Mouse (Mus musculus) lung, embryonic 15.5 days (tissue): ENCODE measurements at regions not wholly inside any gene's neighbourhood (a gene's known extent, or its start where the extent isn't known, plus 50 kb on each side); places are given as distances from the start of the nearest gene placed in this dataset.

Experiments
- ATAC-seq: fragments of 200-750 bp; cut with Nextera tagmentation; 2 replicates; pipeline ENCODE4 v1.8.0; 2017; ENCODE audit warnings: moderate number of reproducible peaks, borderline replicate concordance; ENCODE audit not compliant: low FRiP score, low TSS enrichment; ENCODE audit errors: extremely low read depth
- H3K27ac ChIP-seq: fragments of 300-500 bp; sonication (generic); 2 replicates; pipeline ENCODE4 v1.5.1; 2015; ENCODE audit warnings: moderate library complexity, mild to moderate bottlenecking, inconsistent platforms
- H3K27me3 ChIP-seq: fragments of 300-500 bp; sonication (generic); 2 replicates; pipeline ENCODE4 v1.6.1; 2015; ENCODE audit warnings: inconsistent platforms
- H3K36me3 ChIP-seq: fragments of 300-500 bp; sonication (generic); 2 replicates; pipeline ENCODE4 v1.6.1; 2015; ENCODE audit warnings: inconsistent platforms
- H3K4me1 ChIP-seq: fragments of 300-500 bp; sonication (generic); 2 replicates; pipeline ENCODE4 v1.6.1; 2015; ENCODE audit warnings: inconsistent platforms
- H3K4me2 ChIP-seq: fragments of 300-500 bp; sonication (generic); 2 replicates; pipeline ENCODE4 v1.6.1; 2015; ENCODE audit warnings: inconsistent platforms, mild to moderate bottlenecking, moderate library complexity
- H3K4me3 ChIP-seq: fragments of 300-500 bp; sonication (generic); 2 replicates; pipeline ENCODE4 v1.5.1; 2015; ENCODE audit warnings: mild to moderate bottlenecking, inconsistent platforms
- H3K9ac ChIP-seq: fragments of 300-500 bp; sonication (generic); 2 replicates; pipeline ENCODE4 v1.6.1; 2015; ENCODE audit warnings: inconsistent platforms
- H3K9me3 ChIP-seq: fragments of 300-500 bp; sonication (generic); 2 replicates; pipeline ENCODE4 v1.6.1; 2016; ENCODE audit warnings: inconsistent platforms
- WGBS: fragments of 180-500 bp; shearing (Covaris S2); methylation state at CpG from one replicate; pipeline ENCODE4 v1.1.7; 2015; 5-methylcytosine and 5-hydroxymethylcytosine counted together

DNA sequence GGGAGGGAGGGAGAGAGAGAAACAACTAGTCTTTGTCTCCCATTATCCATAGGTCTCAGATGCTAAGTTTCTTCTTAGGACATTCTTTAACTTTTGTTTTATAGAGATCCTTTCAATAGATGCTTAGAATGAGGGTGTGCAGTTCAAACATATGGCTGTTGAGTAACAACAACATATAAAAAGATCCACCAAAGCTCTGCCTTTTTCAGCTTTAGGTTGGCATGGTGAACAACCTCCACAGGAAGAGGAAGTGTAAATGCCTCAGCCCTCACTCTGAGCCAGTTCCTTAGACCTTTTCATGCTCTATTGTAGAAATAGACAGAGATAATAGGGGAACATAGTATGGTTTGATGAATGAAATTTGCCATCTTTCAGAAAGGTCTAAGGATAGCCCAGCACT is 326.0 kb downstream of the Fam84a start:
- H3K9me3 ChIP-seq, result no peaks in the 10 kb centered on the region
- H3K9ac ChIP-seq, result no peak overlapping the region
- no peak for ATAC-seq
- no peak overlapping the region for H3K4me3 ChIP-seq
- H3K27ac ChIP-seq, result no peak overlapping the region
- H3K27me3 ChIP-seq, result no peaks in the 10 kb centered on the region
- no peaks in the 10 kb centered on the region for H3K36me3 ChIP-seq
- no peak overlapping the region for H3K4me2 ChIP-seq
- no peaks in the 10 kb centered on the region for H3K4me1 ChIP-seq

DNA sequence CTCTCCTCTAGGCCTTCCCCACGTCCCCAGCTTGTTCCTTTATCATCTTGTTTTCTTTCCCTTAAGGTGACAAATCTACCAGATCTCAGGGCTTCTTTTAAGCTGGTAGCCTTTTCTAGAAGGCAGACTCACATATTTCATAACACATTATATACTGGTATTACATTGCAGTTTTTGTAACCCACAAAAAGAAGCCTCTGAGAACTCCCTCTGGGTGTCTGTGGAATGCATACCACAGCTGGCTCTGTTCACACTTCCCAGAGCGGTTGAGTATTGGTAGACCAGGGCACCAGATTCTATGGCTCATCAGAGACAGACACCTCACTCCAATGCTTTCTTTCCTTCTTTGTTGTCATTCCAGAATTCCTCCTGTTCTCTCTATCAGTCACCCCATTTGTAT is 336.4 kb downstream of the Fam84a start:
- Histone ChIP-seq H3K9me3 (no peaks in the 10 kb centered on the region), H3K36me3 (no peaks in the 10 kb centered on the region), H3K9ac (no peak overlapping the region), H3K4me3 (no peak overlapping the region), H3K27me3 (no peaks in the 10 kb centered on the region), H3K4me1 (no peaks in the 10 kb centered on the region), H3K4me2 (no peak overlapping the region), H3K27ac (no peak overlapping the region)
- 49% methylated on average over 2 of the region's 2 CpGs for WGBS
- no peak for ATAC-seq

DNA sequence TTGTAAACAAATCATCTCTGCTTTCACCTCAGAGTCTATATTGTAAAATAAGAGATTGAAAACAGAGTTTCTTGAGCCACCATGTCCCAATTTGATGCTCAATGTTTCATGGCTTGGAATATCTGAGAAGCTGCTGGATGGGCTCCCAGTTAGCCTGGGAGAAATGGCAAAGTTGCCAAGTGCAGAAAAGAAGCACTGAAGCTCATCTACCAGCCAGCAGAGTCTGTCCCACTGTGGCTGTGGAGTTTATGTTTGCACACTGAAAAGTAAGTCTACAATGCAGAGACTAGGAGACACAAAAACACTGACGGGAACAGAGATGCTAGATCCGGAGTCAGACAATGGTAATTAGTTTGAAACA is 341.7 kb downstream of the Fam84a start:
- no peak overlapping the region for H3K27ac ChIP-seq
- 75% methylated on average over 2 of the region's 2 CpGs for WGBS
- ATAC-seq, result no peak

DNA sequence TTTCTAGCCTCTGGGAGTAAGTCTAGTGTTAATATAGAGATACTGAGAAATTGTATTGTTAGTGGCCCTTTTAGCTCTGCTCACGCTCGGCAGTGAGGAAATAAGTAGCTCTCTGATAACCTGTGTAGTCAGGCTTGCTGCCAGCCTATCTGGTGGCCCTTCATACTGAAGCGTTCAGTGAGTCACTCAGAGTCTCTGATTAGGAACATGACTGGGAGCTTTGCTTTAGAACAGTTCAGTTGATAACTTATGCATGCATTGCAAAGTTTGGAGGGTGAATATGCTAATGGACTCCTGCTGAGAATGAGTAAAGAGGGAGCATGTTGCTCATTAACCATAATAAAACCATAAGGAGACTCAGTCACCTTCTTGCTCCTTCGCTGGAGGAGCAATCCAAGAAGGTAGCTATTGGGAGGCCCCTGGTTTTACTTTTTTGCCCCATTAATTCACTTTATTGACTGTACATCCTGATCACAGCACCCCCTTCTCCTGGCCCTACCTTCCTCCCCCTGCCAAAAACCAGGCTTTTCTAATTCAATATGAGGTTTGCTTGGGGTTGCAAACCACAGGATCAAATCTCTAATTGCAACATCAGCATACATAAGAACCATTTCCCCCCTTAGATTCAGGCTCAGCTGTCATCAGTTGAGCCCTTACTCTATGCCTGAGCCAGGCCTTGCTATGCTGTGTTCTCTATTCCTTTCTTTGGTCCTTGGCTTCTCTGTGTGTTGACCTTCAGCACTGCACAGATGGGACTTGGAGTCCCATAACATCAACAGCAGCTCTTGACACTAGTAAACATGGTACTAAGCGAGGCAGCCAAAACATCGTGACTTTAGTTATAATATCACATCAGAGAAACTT is 342.3 kb downstream of the Fam84a start:
- H3K27me3 ChIP-seq, result no peaks in the 10 kb centered on the region
- no peak overlapping the region for H3K4me2 ChIP-seq
- 63% methylated on average over 6 of the region's 6 CpGs for WGBS
- H3K27ac ChIP-seq, result no peak overlapping the region
- H3K4me1 ChIP-seq, result no peaks in the 10 kb centered on the region
- no peaks in the 10 kb centered on the region for H3K36me3 ChIP-seq
- no peak overlapping the region for H3K9ac ChIP-seq
- ATAC-seq, result no peak
- no peak overlapping the region for H3K4me3 ChIP-seq
- no peaks in the 10 kb centered on the region for H3K9me3 ChIP-seq

More for the DNA sequence above, 341.7 kb downstream of the Fam84a start:
- Histone ChIP-seq H3K27me3 (no peaks in the 10 kb centered on the region), H3K4me3 (no peak overlapping the region), H3K9me3 (no peaks in the 10 kb centered on the region), H3K36me3 (no peaks in the 10 kb centered on the region), H3K4me2 (no peak overlapping the region), H3K9ac (no peak overlapping the region), H3K4me1 (no peaks in the 10 kb centered on the region)

- H3K9me3 ChIP-seq, result no peaks in the 10 kb centered on the region
- WGBS, result 59% methylated on average over 2 of the region's 2 CpGs
Observed at GRCm38 (mm10) chr12:13779752-13780151, 372.1 kb downstream of the Fam84a start.

GRCm38 (mm10) chr12:13776687-13777086 is 375.2 kb downstream of the Fam84a start:
- no peak overlapping the region for H3K9ac ChIP-seq
- H3K4me3 ChIP-seq, result no peak overlapping the region
- H3K9me3 ChIP-seq, result no peaks in the 10 kb centered on the region
- H3K4me1 ChIP-seq, result no peaks in the 10 kb centered on the region
- no peaks in the 10 kb centered on the region for H3K36me3 ChIP-seq
- no peak overlapping the region for H3K27ac ChIP-seq
- no peaks in the 10 kb centered on the region for H3K27me3 ChIP-seq
- ATAC-seq, result no peak
- no peak overlapping the region for H3K4me2 ChIP-seq
- WGBS, result 46% methylated on average over 1 of the region's 1 CpGs

More at GRCm38 (mm10) chr12:13779752-13780151, 372.1 kb downstream of the Fam84a start:
- Histone ChIP-seq H3K4me3 (no peak overlapping the region), H3K4me2 (no peak overlapping the region), H3K9ac (no peak overlapping the region), H3K36me3 (no peaks in the 10 kb centered on the region), H3K4me1 (no peaks in the 10 kb centered on the region), H3K27me3 (no peaks in the 10 kb centered on the region), H3K27ac (no peak overlapping the region)
- no peak for ATAC-seq

DNA sequence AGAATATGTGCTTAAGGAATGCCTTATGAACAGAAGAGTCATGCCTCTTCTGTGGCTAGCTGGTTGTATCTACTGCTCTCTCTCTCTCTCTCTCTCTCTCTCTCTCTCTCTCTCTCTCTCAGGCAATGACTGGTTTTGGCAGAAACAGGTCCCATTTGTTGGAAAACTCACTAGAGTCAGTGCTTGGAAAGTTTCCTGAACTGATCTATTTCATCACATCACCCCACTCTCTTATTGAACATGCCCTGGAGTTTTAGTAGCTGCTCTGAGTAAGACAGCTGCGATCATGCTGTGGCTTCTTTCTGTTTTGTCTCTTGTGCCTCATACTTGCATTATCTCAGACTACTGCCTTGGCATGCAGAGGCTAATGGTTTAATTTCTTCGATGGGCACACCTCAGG is 382.2 kb downstream of the Fam84a start:
- no peak for ATAC-seq
- no peaks in the 10 kb centered on the region for H3K36me3 ChIP-seq
- H3K4me3 ChIP-seq, result no peak overlapping the region
- WGBS, result 76% methylated on average over 2 of the region's 2 CpGs
- no peaks in the 10 kb centered on the region for H3K4me1 ChIP-seq
- H3K27ac ChIP-seq, result no peak overlapping the region
- no peak overlapping the region for H3K9ac ChIP-seq
- no peaks in the 10 kb centered on the region for H3K27me3 ChIP-seq
- no peaks in the 10 kb centered on the region for H3K9me3 ChIP-seq
- no peak overlapping the region for H3K4me2 ChIP-seq

- no peaks in the 10 kb centered on the region for H3K27me3 ChIP-seq
- no peak overlapping the region for H3K4me3 ChIP-seq
- no peak overlapping the region for H3K4me2 ChIP-seq
- 82% methylated on average over 4 of the region's 4 CpGs for WGBS
- H3K27ac ChIP-seq, result no peak overlapping the region
- H3K9me3 ChIP-seq, result no peaks in the 10 kb centered on the region
- no peaks in the 10 kb centered on the region for H3K4me1 ChIP-seq
- no peak for ATAC-seq
- H3K36me3 ChIP-seq, result no peaks in the 10 kb centered on the region
- no peak overlapping the region for H3K9ac ChIP-seq
Observed at GRCm38 (mm10) chr12:13769156-13769555, 382.7 kb downstream of the Fam84a start.

- Histone ChIP-seq H3K27ac (no peak overlapping the region), H3K27me3 (no peaks in the 10 kb centered on the region), H3K9ac (no peak overlapping the region), H3K36me3 (no peaks in the 10 kb centered on the region), H3K4me3 (no peak overlapping the region), H3K4me2 (no peak overlapping the region), H3K4me1 (no peaks in the 10 kb centered on the region), H3K9me3 (no peaks in the 10 kb centered on the region)
- 88% methylated on average over 3 of the region's 3 CpGs for WGBS
- no peak for ATAC-seq
Observed at GRCm38 (mm10) chr12:13766486-13766885, 385.4 kb downstream of the Fam84a start.

DNA sequence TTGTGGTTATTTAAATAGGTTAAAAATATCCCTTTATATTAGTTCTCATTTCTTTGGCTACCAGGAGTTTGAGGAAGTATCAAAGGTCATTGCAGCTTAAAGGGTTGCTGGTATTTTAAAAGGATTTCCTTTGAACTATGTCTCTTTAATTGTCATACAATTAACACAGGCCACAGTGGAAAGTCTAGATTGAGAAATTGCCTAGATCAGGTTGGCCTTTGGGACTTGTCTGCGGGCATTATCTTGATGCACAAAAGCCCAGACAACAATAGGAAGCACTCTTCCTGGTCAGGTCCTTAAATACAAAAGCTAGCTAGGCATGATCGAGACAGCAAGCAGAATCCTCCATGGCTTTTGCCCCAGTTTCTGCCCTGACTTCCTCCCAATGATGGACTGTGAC is 398.0 kb downstream of the Fam84a start:
- ATAC-seq, result no peak
- no peaks in the 10 kb centered on the region for H3K27me3 ChIP-seq
- WGBS, result 69% methylated on average over 2 of the region's 2 CpGs

DNA sequence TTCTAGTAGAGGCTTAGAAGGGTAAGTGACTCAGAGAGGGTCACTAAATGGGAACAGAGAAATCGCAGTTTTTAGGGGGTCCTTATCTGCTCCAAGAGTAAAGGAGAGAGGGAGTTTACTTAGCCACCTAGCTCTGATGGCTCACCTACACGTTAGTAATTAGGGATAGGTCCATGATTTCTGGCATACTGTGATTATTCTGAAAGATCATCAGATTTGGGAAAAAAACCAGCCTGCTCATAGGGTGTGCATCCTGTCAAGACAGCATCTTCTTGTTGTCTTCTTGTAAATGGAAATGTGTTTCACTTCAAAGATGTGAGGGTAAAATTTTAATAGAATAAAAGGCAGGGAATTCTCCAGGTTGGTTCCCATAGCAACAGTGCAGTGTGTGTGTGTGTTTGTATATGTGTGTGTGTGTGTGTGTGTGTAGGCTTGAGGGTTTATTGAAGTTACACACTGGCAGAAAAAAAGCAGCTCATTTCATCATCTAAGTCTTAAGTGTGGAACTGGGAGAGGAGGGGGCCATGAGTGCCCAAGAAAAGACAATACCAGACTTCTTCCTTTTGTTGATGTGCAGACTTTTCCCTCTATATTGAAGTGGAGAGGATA is 407.4 kb downstream of the Fam84a start:
- no peak overlapping the region for H3K27ac ChIP-seq
- ATAC-seq, result no peak
- WGBS, result 58% methylated on average over 2 of the region's 2 CpGs

More for the DNA sequence above, 398.0 kb downstream of the Fam84a start:
- Histone ChIP-seq H3K9ac (no peak overlapping the region), H3K36me3 (no peaks in the 10 kb centered on the region), H3K4me1 (no peaks in the 10 kb centered on the region), H3K4me2 (no peak overlapping the region), H3K27ac (no peak overlapping the region), H3K9me3 (no peaks in the 10 kb centered on the region), H3K4me3 (no peak overlapping the region)

DNA sequence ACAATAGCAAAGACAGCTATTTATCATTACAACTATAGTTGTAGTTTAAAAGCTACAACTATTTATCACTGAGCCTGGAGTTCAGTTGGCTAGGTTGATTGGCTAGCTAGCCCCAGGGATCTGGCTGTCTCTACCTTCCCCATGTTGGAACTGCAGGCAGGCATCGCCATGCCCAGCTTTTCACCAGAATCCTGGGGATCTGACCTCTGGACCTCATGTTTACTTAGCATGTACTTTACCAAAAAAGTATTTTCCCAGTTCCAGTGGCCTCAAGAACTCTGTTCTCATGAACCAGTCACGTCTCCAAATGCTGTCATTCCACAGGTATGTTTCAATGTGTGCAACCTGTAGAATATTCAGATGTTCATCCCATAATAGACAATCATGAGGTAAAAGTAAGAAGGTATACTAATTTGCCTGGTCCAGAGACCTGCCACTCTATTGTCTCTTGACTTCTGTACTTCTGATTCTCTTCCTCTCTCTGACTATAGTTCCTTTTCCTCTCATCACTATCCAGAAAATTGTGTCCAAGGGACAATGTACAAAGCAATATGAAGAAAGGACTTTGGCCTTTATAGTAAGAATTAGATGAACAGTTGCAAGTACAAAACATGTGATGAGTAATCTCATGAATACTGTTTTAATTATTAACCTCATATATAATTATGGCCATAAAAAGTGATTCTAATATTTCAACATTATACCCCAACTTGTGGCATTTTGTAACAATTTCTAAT is 421.8 kb downstream of the Fam84a start:
- 68% methylated on average over 2 of the region's 2 CpGs for WGBS
- H3K36me3 ChIP-seq, result no peaks in the 10 kb centered on the region
- H3K4me2 ChIP-seq, result no peak overlapping the region
- H3K9me3 ChIP-seq, result no peaks in the 10 kb centered on the region
- no peak overlapping the region for H3K27ac ChIP-seq
- no peak overlapping the region for H3K4me3 ChIP-seq
- no peak for ATAC-seq
- H3K4me1 ChIP-seq, result no peaks in the 10 kb centered on the region
- H3K27me3 ChIP-seq, result no peaks in the 10 kb centered on the region
- no peak overlapping the region for H3K9ac ChIP-seq

More for the DNA sequence above, 407.4 kb downstream of the Fam84a start:
- no peaks in the 10 kb centered on the region for H3K27me3 ChIP-seq
- H3K36me3 ChIP-seq, result no peaks in the 10 kb centered on the region
- no peak overlapping the region for H3K4me2 ChIP-seq
- H3K9ac ChIP-seq, result no peak overlapping the region
- no peaks in the 10 kb centered on the region for H3K4me1 ChIP-seq
- no peak overlapping the region for H3K4me3 ChIP-seq
- H3K9me3 ChIP-seq, result no peaks in the 10 kb centered on the region
